Mouse (Mus musculus) liver, postnatal 0 days (tissue): ENCODE results near the gene Zfp108.

ENCODE experiments used
- CTCF ChIP-seq: sonication (generic); IDR thresholded peaks from 2 replicates; pipeline ENCODE4 v1.5.1; 2016; ENCODE audit warnings: antibody characterized with exemption, low read depth
- EP300 ChIP-seq: IDR thresholded peaks from 2 replicates; pipeline ENCODE4 v1.6.1; 2016; ENCODE audit warnings: antibody characterized with exemption, low read depth, mild to moderate bottlenecking

- TF ChIP-seq CTCF (no peak), EP300 (no peak)
These were observed 41.8 kb downstream of the Zfp108 start for GRCm38 (mm10) chr7:24296386-24296785.
